Mouse (Mus musculus): ENCODE results near the gene Ppp1r16b. TPM values are rescaled to one million over a fixed set of nuclear protein-coding genes. Genes with fewer than 3 reads are reported as not detected.

The Ppp1r16b gene
- total RNA-seq, 2 experiments from 2014 or later: 3.1 to 4.1 TPM

GRCm38 (mm10) chr2:158651159-158651908 lies 13.9 kb upstream of the Ppp1r16b start:
- no peak overlapping the region for H3K4me3 ChIP-seq
- DNase-seq: no peak
- intact Hi-C loops (cut with DNase I): loop anchor here (10.0 kb wide), 1 partner anchor 93 kb away; no protein-coding TSS in a partner anchor
- no peak overlapping the region for H3K27ac ChIP-seq
- no peak for TF ChIP-seq CTCF (IDR thresholded peaks at IDR 0.05)

- Histone ChIP-seq H3K4me3 (no peak overlapping the region), H3K27ac (no peak overlapping the region)
- TF ChIP-seq CTCF (IDR thresholded peaks at IDR 0.05): peak; percentile 88
- intact Hi-C loops (cut with DNase I): loop anchor here (10.0 kb wide), 1 partner anchor 92 kb away; no protein-coding TSS in a partner anchor
- peak; percentile 74 for DNase-seq
Measured at GRCm38 (mm10) chr2:158652985-158653384, 12.2 kb upstream of the Ppp1r16b start.

GRCm38 (mm10) chr2:158654717-158655116 lies 10.5 kb upstream of the Ppp1r16b start:
- intact Hi-C loops (cut with DNase I): loop anchor here (10.0 kb wide), 1 partner anchor 90 kb away; no protein-coding TSS in a partner anchor
- no peak for TF ChIP-seq CTCF (IDR thresholded peaks at IDR 0.05)
- peak; percentile 28 for DNase-seq
- Histone ChIP-seq H3K27ac (peak overlapping the region; percentile 63), H3K4me3 (no peak overlapping the region)

GRCm38 (mm10) chr2:158655806-158656205 lies 9.4 kb upstream of the Ppp1r16b start:
- Histone ChIP-seq H3K27ac (no peak overlapping the region), H3K4me3 (no peak overlapping the region)
- intact Hi-C loops (cut with DNase I): loop anchor here (10.0 kb wide), 1 partner anchor 89 kb away; no protein-coding TSS in a partner anchor
- TF ChIP-seq CTCF (IDR thresholded peaks at IDR 0.05): no peak
- DNase-seq: no peak

GRCm38 (mm10) chr2:158658822-158659221 lies 6.4 kb upstream of the Ppp1r16b start:
- intact Hi-C loops (cut with DNase I): loop anchor here (10.0 kb wide), 1 partner anchor 86 kb away; no protein-coding TSS in a partner anchor
- TF ChIP-seq CTCF (IDR thresholded peaks at IDR 0.05): no peak
- DNase-seq: no peak
- Histone ChIP-seq H3K4me3 (no peak overlapping the region), H3K27ac (peak overlapping the region; percentile 75)

GRCm38 (mm10) chr2:158659346-158659745 lies 5.9 kb upstream of the Ppp1r16b start:
- DNase-seq: no peak
- intact Hi-C loops (cut with DNase I): loop anchor here (10.0 kb wide), 1 partner anchor 85 kb away; no protein-coding TSS in a partner anchor
- Histone ChIP-seq H3K4me3 (no peak overlapping the region), H3K27ac (peak overlapping the region; percentile 75)
- TF ChIP-seq CTCF (IDR thresholded peaks at IDR 0.05): no peak

- intact Hi-C loops (cut with DNase I): no loop called here
- H3K27ac ChIP-seq: peak overlapping the region; percentile 83
- TF ChIP-seq CTCF (IDR thresholded peaks at IDR 0.05): no peak
- no peak for DNase-seq
- peak overlapping the region; percentile 78 for H3K4me3 ChIP-seq
Measured at GRCm38 (mm10) chr2:158666071-158666800, 1.0 kb downstream of the Ppp1r16b start.

GRCm38 (mm10) chr2:158667022-158667670 lies 1.9 kb downstream of the Ppp1r16b start:
- intact Hi-C loops (cut with DNase I): no loop called here
- TF ChIP-seq CTCF (IDR thresholded peaks at IDR 0.05): no peak
- Histone ChIP-seq H3K4me3 (peak overlapping the region; percentile 78), H3K27ac (peak overlapping the region; percentile 83)
- DNase-seq: peak; percentile 57

GRCm38 (mm10) chr2:158667671-158668432 lies 2.7 kb downstream of the Ppp1r16b start:
- Histone ChIP-seq H3K4me3 (peak overlapping the region; percentile 78), H3K27ac (peak overlapping the region; percentile 83)
- DNase-seq: peak; percentile 31
- intact Hi-C loops (cut with DNase I): no loop called here
- TF ChIP-seq CTCF (IDR thresholded peaks at IDR 0.05): peak; percentile 38

GRCm38 (mm10) chr2:158668433-158669010 lies 3.3 kb downstream of the Ppp1r16b start:
- Histone ChIP-seq H3K4me3 (peak overlapping the region; percentile 78), H3K27ac (peak overlapping the region; percentile 83)
- intact Hi-C loops (cut with DNase I): no loop called here
- DNase-seq: no peak
- TF ChIP-seq CTCF (IDR thresholded peaks at IDR 0.05): no peak
